ENCODE assay signal across 16 mouse cellular contexts in genomic region chr17:65719826-65720225, GRCm38 (mm10). TPM values are rescaled to one million over a fixed set of nuclear protein-coding genes. Genes with fewer than 3 reads are reported as not detected.
A peak's percentile ranks its signal among the peaks of the same experiment; 100 is the strongest.
DNase-seq lines count a peak whose midpoint lies in the region.
"Had no signal": no experiment of that assay in that cellular context is flagged by ENCODE, and none has a peak within 500 bp of the region (broad histone marks: within the 10 kb centered on the region; RNA-seq: fewer than 3 reads in every experiment).

No protein-coding gene starts in this region.

- DNase-seq in urinary bladder, postnatal 36 days (ENCODE audit: low spot score in 2 of 2) = peak; percentile 15 to 23
- DNase-seq in urinary bladder, adult 18-20 months (ENCODE audit: low spot score in 2 of 2) = no peak
- DNase-seq in 416B (ENCODE audit: low read depth) (peak; percentile 39), liver (no peak)
- DNase-seq in fat pad, adult 2 months (ENCODE audit: extremely low read depth, low read depth, low spot score) = peak; percentile 13
- no peak for DNase-seq in gastrocnemius, adult 18-20 months (ENCODE audit: low spot score)
- DNase-seq: adrenal gland, postnatal 10 days; adrenal gland, postnatal 36 days; cerebellum, adult 18-20 months; cerebellum, adult 9-10 months; cerebellum, postnatal 14 days; gastrocnemius, postnatal 10 days; gastrocnemius, postnatal 36 days; heart, adult 2 months; heart, postnatal 14 days; heart, postnatal 4 days had no signal

RNA-seq across cellular contexts. Expression of gene Rab31, which starts 52.7 kb away (rescaled TPM):
- 1 to 10 TPM; 4.6 to 5.1 TPM for total RNA-seq in gastrocnemius, adult 18-20 months (2021)

Comparison
In these comparisons a context has a peak if more than half of its experiments do, and no peak if none do; other contexts are left out.
1. DNase-seq: peak in urinary bladder, postnatal 36 days (2 of 2), 416B (single experiment) and fat pad, adult 2 months (single experiment); none in urinary bladder, adult 18-20 months (0 of 2), gastrocnemius, adult 18-20 months (single experiment) and liver (single experiment).